Mouse (Mus musculus) ES-Bruce4 (cell line): ENCODE measurements around the gene Nrcam.

Experiments used
- CTCF ChIP-seq: IDR thresholded peaks from one replicate; pipeline ENCODE4 v1.8.1; 2011; ENCODE audit warnings: low read depth, low read length
- POLR2A ChIP-seq: IDR thresholded peaks from one replicate; pipeline ENCODE4 v1.8.1; 2011; ENCODE audit warnings: low read length; ENCODE audit not compliant: insufficient read depth

- TF ChIP-seq CTCF, result no peak
- no peak for TF ChIP-seq POLR2A
Observed at GRCm38 (mm10) chr12:44375956-44376355, 47.3 kb downstream of the Nrcam start.
